Mouse (Mus musculus) liver, postnatal 0 days (tissue): ENCODE data around the gene Arf3. TPM values are rescaled to one million over a fixed set of nuclear protein-coding genes. Genes with fewer than 3 reads are reported as not detected.
"Not testable (repeated sequence)": the region's sequence is repeated elsewhere in the genome, so short reads cannot be mapped to it uniquely, and the experiment has no call there.

ENCODE experiments used
- ATAC-seq: fragments of 200-750 bp; cut with Nextera tagmentation; 2 replicates; pipeline ENCODE4 v1.8.0; 2017; ENCODE audit warnings: mild to moderate bottlenecking, moderate library complexity
- DNase-seq: peaks from one replicate; pipeline ENCODE4 v3.0.0-alpha.2; 2016
- H3K27ac ChIP-seq: fragments of 300-500 bp; sonication (generic); 2 replicates; pipeline ENCODE4 v1.5.1; 2014; ENCODE audit warnings: antibody characterized with exemption, moderate library complexity, mild to moderate bottlenecking, low read depth
- H3K27me3 ChIP-seq: fragments of 300-500 bp; sonication (generic); 2 replicates; pipeline ENCODE4 v1.6.1; 2014; ENCODE audit warnings: low read length, control low read depth, mixed read lengths; ENCODE audit not compliant: insufficient read depth
- H3K36me3 ChIP-seq: fragments of 300-500 bp; sonication (generic); replicated peaks from 2 replicates; pipeline ENCODE4 v1.6.1; 2014; ENCODE audit warnings: mild to moderate bottlenecking, control low read depth, low read length, moderate library complexity, mixed read lengths; ENCODE audit not compliant: insufficient read depth
- H3K4me1 ChIP-seq: fragments of 300-500 bp; sonication (generic); 2 replicates; pipeline ENCODE4 v1.6.1; 2014; ENCODE audit warnings: antibody characterized with exemption, mild to moderate bottlenecking, control low read depth; ENCODE audit not compliant: insufficient read depth
- H3K4me2 ChIP-seq: fragments of 300-500 bp; sonication (generic); 2 replicates; pipeline ENCODE4 v1.6.1; 2014; ENCODE audit warnings: low read depth, mild to moderate bottlenecking, low read length, moderate library complexity, mixed read lengths
- H3K4me3 ChIP-seq: fragments of 300-500 bp; sonication (generic); 2 replicates; pipeline ENCODE4 v1.5.1; 2014; ENCODE audit warnings: low read depth, low read length
- H3K9ac ChIP-seq: fragments of 300-500 bp; sonication (generic); replicated peaks from 2 replicates; pipeline ENCODE4 v1.6.1; 2014; ENCODE audit warnings: mild to moderate bottlenecking, moderate library complexity
- H3K9me3 ChIP-seq: fragments of 300-500 bp; sonication (generic); 2 replicates; pipeline ENCODE4 v1.6.1; 2016; ENCODE audit warnings: mild to moderate bottlenecking, control low read depth, low read length, mixed read lengths
- CTCF ChIP-seq: sonication (generic); IDR thresholded peaks from 2 replicates; pipeline ENCODE4 v1.5.1; 2016; ENCODE audit warnings: antibody characterized with exemption, low read depth
- EP300 ChIP-seq: IDR thresholded peaks from 2 replicates; pipeline ENCODE4 v1.6.1; 2016; ENCODE audit warnings: antibody characterized with exemption, low read depth, mild to moderate bottlenecking
- WGBS: fragments of 180-500 bp; shearing (Covaris S2); extraction: QIAGEN DNeasy Blood & Tissue Kit; methylation state at CpG from one replicate; pipeline ENCODE4 v1.1.7; 2014; ENCODE audit not compliant: insufficient replicate concordance; 5-methylcytosine and 5-hydroxymethylcytosine counted together
- polyA plus RNA-seq: library from polyadenylated mRNA; unstranded; fragments of >200 nt; fragmentation: Nextera tagmentation; extraction: Ambion mirVana; gene quantifications from 2 replicates; pipeline ENCODE4 v1.2.1, GENCODE M21; 2015

Arf3 gene
- polyA plus RNA-seq: 9.6 and 10.4 TPM in 2 replicates

DNA sequence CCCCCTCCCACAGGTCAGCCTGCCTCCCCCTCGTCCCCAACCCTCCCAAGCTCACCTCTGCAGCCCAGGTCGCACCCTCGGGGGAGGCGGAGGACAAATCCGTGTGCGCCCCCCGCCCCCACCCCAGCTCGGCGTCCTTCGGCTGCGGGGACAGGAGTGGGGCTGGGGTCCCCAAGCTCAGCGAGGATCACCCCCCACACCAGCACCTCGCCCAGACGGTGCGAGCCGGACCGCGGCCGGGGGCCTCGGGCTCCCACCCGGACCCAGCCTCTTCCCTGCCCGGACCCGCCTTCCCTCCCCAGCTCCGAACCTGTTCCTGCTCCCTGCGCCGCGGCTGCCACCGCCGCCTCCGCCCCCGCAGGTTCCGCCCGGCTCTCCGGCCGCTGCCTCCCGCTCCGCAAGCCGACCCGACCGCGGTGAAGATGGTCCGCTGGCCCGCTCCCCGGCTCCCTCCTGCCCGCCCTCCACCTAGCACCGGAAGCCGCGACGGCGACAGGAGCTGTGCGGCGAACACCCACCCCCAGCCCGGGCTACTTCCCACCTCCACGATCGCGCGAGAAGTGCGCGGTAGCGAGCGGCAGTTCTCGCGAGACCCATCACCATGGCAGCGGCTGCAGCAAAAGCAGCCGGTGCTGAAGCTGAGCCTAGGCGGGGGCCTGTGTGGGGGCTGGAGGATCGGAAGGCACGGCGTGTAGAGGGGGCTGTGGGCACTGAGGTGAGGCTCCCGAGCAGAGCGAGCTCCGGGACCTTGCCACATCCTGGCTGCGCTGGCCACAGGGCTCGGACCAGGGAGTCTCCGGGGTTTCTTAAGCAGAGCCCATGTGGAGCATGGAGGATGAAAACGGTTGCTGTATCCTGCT, at the start of gene Arf3:
Arf3 (minus strand) TSS at position 545 of the 860 bp plus-strand sequence.
- peak within 1 kb of the TSS; percentile 84 for H3K4me3 ChIP-seq
- H3K27ac ChIP-seq: peak within 1 kb of the TSS; percentile 71
- TF ChIP-seq EP300: peak; percentile 75
- TF ChIP-seq CTCF: no peak
- peak; percentile 94 for DNase-seq
- ATAC-seq: peak; percentile 95
- H3K4me2 ChIP-seq: peak within 1 kb of the TSS; percentile 97
- no peaks in the 10 kb centered on the region for H3K9me3 ChIP-seq
- H3K4me1 ChIP-seq: peaks cover 14% of the 10 kb centered on the region
- peaks cover 7% of the 10 kb centered on the region for H3K36me3 ChIP-seq
- WGBS: 0% methylated on average over 68 of the region's 76 CpGs
- peaks cover 8% of the 10 kb centered on the region for H3K27me3 ChIP-seq
- peak within 1 kb of the TSS; percentile 82 for H3K9ac ChIP-seq

DNA sequence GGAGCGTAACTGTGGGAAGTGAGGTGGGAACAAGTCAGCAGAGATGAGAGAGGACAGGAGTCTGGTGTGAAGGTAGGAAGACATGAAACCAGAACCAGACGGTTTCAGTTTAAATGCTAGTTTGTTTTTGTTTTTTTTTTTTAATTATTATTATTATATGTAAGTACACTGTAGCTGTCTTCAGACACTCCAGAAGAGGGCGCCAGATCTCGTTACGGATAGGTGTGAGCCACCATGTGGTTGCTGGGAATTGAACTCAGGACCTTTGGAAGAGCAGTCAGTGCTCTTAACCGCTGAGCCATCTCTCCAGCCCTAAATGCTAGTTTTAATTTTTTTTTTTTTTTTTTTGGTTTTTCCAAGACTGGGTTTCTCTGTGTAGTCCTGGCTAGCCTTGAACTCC, 47.2 kb upstream of the Arf3 start:
- H3K9me3 ChIP-seq, H3K9ac ChIP-seq, H3K4me2 ChIP-seq, DNase-seq, H3K27ac ChIP-seq, ATAC-seq, H3K4me3 ChIP-seq: not testable (repeated sequence)
- peak; percentile 19; the same call in 1 of the 2 replicates for TF ChIP-seq CTCF
- peaks cover 22% of the 10 kb centered on the region for H3K4me1 ChIP-seq
- peaks cover 49% of the 10 kb centered on the region for H3K27me3 ChIP-seq
- H3K36me3 ChIP-seq: peaks cover 30% of the 10 kb centered on the region
- WGBS: 77% methylated on average over 6 of the region's 6 CpGs

DNA sequence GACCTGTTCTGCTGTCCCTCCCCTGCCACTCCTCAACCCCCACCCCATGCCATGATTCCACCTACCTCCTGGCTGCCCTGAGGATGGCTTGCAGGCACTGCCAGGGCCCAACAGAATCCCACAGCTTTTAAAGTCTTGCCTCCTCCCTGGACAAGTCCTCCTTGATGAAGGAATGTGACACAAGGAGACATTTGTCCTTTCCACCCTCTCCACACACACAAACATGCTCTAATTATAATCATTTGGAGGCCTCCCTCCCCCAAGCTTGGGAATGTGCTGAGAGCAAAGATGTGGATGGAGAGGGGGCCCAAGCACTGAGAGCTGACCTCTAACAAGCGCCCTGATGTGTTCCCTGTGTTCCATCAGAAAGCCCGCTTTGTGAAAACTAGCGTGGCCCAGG, 46.4 kb upstream of the Arf3 start, which contains the start of gene Ddn:
Ddn (minus strand) TSS at position 101 of the 400 bp plus-strand sequence.
- WGBS: 63% methylated on average over 3 of the region's 3 CpGs
- H3K4me2 ChIP-seq: no peak within 1 kb of the TSS
- DNase-seq (no peak), ATAC-seq (no peak)
- no peak for TF ChIP-seq EP300
- no peak for TF ChIP-seq CTCF
- H3K4me3 ChIP-seq: peak within 1 kb of the TSS; percentile 21
- H3K27me3 ChIP-seq: peaks cover 57% of the 10 kb centered on the region
- H3K27ac ChIP-seq: no peak within 1 kb of the TSS
- no peaks in the 10 kb centered on the region for H3K9me3 ChIP-seq
- H3K9ac ChIP-seq: no peak within 1 kb of the TSS
- H3K36me3 ChIP-seq: peaks cover 24% of the 10 kb centered on the region
- peaks cover 22% of the 10 kb centered on the region for H3K4me1 ChIP-seq

DNA sequence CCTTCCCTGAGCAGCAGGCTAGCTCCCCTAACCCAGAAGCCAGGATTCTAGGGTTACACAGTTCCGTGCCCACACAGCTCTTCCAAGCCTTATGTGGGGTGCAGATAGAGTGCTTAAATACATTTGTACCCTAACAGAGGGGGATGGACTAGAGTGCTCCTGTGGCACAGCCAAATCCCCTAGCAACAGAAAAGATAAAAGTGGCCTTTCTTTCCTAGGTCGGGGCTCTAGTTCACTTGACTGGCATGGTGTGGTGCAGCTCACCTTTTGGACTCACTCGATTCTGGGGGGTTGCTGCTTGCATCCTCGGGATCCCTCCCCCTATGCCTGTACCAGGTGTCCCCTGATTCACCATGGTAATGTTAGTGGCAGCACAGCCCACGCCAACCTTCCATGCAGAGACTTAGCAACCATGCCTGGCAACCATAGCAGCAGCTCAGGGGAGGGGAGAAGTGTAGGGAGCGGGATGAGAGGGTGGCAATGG, 45.7 kb upstream of the Arf3 start:
- TF ChIP-seq EP300 (no peak), CTCF (no peak)
- no peak for DNase-seq
- Histone ChIP-seq H3K36me3 (peaks cover 17% of the 10 kb centered on the region), H3K27ac (no peak overlapping the region), H3K9ac (no peak overlapping the region), H3K4me2 (no peak overlapping the region), H3K27me3 (peaks cover 64% of the 10 kb centered on the region), H3K4me3 (0 out of 2 replicates have a peak overlapping the region, but pooled peaks have one; percentile 21), H3K9me3 (no peaks in the 10 kb centered on the region), H3K4me1 (peaks cover 24% of the 10 kb centered on the region)
- 21% methylated on average over 6 of the region's 6 CpGs for WGBS
- ATAC-seq: no peak

DNA sequence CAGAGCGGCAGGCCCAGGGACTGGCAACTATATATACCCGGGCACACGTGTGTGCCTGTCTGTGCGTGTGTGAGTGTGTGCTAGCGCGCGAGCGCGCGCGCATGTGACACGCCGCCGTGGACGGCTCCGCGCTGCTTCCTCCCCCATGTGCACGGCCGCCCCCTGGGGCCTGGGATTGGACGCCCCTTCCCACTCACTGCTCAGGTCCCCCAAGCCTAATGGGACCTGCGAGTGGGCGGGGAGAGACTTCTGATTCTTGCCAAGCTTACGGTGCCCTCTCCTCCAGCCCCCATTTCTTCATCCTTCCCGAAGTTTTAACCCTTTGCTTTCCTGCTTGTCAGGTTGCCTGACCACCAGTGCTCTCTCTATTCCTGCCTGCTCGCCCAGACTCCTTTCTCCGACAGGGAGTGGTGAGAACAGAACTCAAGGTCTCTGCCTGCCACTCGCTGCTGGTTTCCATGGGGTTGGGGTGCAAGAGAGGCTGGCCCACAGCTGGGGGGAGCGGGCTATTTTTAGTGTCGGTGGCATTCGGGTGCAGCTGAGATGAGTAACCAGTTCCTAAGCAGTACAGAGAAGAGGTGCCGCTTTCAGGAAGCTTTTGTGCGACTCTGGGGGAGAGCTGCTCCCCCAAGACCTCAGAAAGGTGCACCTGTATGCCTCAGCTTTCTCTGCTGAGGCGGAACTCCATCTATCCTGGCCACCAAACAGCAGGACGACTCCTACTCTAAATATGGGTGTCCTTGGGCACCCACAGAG, 45.1 kb upstream of the Arf3 start:
- Histone ChIP-seq H3K4me1 (peaks cover 27% of the 10 kb centered on the region), H3K9me3 (no peaks in the 10 kb centered on the region), H3K4me2 (peak overlapping the region; percentile 65), H3K27me3 (peaks cover 70% of the 10 kb centered on the region), H3K36me3 (peaks cover 11% of the 10 kb centered on the region), H3K27ac (no peak overlapping the region), H3K4me3 (peak overlapping the region; percentile 21), H3K9ac (no peak overlapping the region)
- DNase-seq: peak; percentile 39
- 0 out of 2 replicates have a peak, but pooled peaks have one; percentile 22 for ATAC-seq
- TF ChIP-seq CTCF (no peak), EP300 (no peak)
- 3% methylated on average over 31 of the region's 34 CpGs for WGBS
